Mouse (Mus musculus): ENCODE results near the gene Braf. TPM values are rescaled to one million over a fixed set of nuclear protein-coding genes. Genes with fewer than 3 reads are reported as not detected.

Braf gene
- total and polyA plus RNA-seq, 2 experiments from 2014 or later: 17.1 to 48.0 TPM

DNA sequence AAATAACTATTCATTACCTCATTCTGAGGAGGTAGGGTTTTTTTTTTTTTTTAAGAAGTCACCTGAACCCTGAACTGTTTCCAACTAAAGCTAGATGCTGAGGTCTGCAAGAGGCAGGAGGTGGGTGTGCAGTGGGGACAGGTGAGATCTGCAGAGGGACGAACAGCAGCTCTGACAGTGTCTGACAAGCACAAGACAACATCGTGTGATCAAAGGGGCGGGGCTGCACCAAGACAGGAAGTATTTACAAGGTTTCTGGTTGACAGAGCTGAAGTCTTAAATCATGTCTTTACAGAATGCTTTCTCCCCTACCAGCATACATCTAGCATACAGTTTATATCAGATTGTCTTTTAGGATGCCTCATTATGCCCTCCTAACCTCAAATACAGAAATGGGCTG lies 118.4 kb downstream of the Braf start:
- H3K36me3 ChIP-seq (ENCODE audit: insufficient read depth, low read length): peaks cover 5% of the 10 kb centered on the region; the same call in 1 of the 2 replicates
- no peak for TF ChIP-seq CTCF (IDR thresholded peaks at IDR 0.05)
- WGBS: 79% methylated on average over 3 of the region's 3 CpGs
- no peaks in the 10 kb centered on the region for H3K9me3 ChIP-seq (ENCODE audit: low read length)
- no peak overlapping the region for H3K9ac ChIP-seq (replicated peaks; ENCODE audit: low read length, poor library complexity, severe bottlenecking)
- H3K27ac ChIP-seq (ENCODE audit: low read depth, low read length): no peak overlapping the region
- no peak overlapping the region for H3K4me3 ChIP-seq (ENCODE audit: low read depth, low read length)
- no peak for DNase-seq (ENCODE audit: low spot score)
- ATAC-seq (ENCODE audit: low FRiP score): no peak
- no peaks in the 10 kb centered on the region for H3K4me1 ChIP-seq (ENCODE audit: insufficient read depth, low read length)
- H3K4me2 ChIP-seq (ENCODE audit: low read depth, low read length, poor library complexity, severe bottlenecking): no peak overlapping the region
- H3K27me3 ChIP-seq (ENCODE audit: insufficient read depth, low read length): no peaks in the 10 kb centered on the region

DNA sequence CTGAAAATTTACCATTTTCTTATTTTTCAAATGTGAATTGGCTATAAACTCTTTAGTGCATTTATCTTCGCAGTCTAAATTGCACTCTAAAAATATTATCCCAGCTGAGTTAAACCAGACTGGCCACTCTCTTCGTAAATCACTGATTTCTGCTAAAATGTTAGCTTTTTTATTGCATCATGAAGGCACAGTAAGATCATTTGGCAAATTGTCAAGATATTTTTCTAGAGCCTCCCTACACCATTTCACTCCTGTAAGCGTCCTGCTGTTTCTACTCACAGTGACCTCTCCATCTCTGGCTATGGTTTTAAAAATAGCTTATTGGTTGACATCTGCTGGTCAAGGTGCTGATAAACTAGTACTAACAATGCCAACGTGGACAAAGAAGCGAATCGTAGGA lies 119.2 kb downstream of the Braf start:
- H3K9ac ChIP-seq (replicated peaks; ENCODE audit: low read length, poor library complexity, severe bottlenecking): no peak overlapping the region
- WGBS: 87% methylated on average over 6 of the region's 6 CpGs
- H3K4me2 ChIP-seq (ENCODE audit: low read depth, low read length, poor library complexity, severe bottlenecking): no peak overlapping the region
- no peaks in the 10 kb centered on the region for H3K9me3 ChIP-seq (ENCODE audit: low read length)
- no peaks in the 10 kb centered on the region for H3K4me1 ChIP-seq (ENCODE audit: insufficient read depth, low read length)
- H3K36me3 ChIP-seq (ENCODE audit: insufficient read depth, low read length): peaks cover 5% of the 10 kb centered on the region; the same call in 1 of the 2 replicates
- H3K27ac ChIP-seq (ENCODE audit: low read depth, low read length): no peak overlapping the region
- H3K27me3 ChIP-seq (ENCODE audit: insufficient read depth, low read length): no peaks in the 10 kb centered on the region
- DNase-seq (ENCODE audit: low spot score): no peak
- ATAC-seq (ENCODE audit: low FRiP score): no peak
- TF ChIP-seq CTCF (IDR thresholded peaks at IDR 0.05): no peak
- H3K4me3 ChIP-seq (ENCODE audit: low read depth, low read length): no peak overlapping the region

DNA sequence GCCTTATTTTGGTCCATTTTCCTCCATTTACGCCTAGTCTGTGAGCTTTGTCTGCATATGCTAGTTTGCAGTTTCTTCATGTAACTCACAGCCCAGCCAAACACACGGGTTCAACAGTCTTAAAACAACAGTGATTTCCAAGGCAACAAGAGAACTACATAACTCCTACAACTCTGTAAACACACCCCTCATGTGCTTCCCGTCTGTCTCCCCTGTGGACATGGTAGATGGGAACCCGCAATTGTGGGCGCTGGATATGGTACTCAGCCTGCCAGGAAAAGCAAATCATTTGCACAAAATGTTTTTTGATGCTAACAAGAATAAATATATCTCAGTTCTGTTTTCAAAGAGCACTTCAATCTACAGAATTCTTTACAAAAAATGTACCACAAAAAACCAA lies 120.7 kb downstream of the Braf start:
- no peak for TF ChIP-seq CTCF (IDR thresholded peaks at IDR 0.05)
- H3K9ac ChIP-seq (replicated peaks; ENCODE audit: low read length, poor library complexity, severe bottlenecking): no peak overlapping the region
- DNase-seq (ENCODE audit: low spot score) (no peak), ATAC-seq (ENCODE audit: low FRiP score) (no peak)
- peaks cover 14% of the 10 kb centered on the region for H3K36me3 ChIP-seq (ENCODE audit: insufficient read depth, low read length)
- no peaks in the 10 kb centered on the region for H3K9me3 ChIP-seq (ENCODE audit: low read length)
- no peaks in the 10 kb centered on the region for H3K4me1 ChIP-seq (ENCODE audit: insufficient read depth, low read length)
- H3K27me3 ChIP-seq (ENCODE audit: insufficient read depth, low read length): no peaks in the 10 kb centered on the region
- 86% methylated on average over 5 of the region's 5 CpGs for WGBS
- no peak overlapping the region for H3K4me2 ChIP-seq (ENCODE audit: low read depth, low read length, poor library complexity, severe bottlenecking)
- no peak overlapping the region for H3K27ac ChIP-seq (ENCODE audit: low read depth, low read length)
- no peak overlapping the region for H3K4me3 ChIP-seq (ENCODE audit: low read depth, low read length)

DNA sequence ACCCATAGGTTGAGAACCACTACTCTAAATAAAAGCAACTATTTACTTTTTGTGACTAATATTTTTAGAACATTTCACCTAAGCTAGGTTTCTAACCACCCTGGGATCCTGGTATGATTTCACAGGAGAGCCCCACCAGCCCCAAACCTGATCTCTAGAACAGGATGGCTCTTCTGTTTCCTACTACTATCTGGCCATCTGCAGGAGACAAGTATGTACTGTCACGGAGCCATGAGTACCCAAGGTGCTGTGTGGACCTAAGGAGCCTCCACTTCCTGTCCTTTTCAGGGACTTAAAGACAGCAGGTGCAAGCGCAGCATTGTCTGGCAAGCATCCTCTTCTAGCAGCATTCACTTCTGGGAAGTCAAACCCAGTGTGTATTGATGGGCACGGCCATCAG lies 123.4 kb downstream of the Braf start:
- Histone ChIP-seq H3K4me1 (ENCODE audit: insufficient read depth, low read length) (no peaks in the 10 kb centered on the region), H3K9ac (replicated peaks; ENCODE audit: low read length, poor library complexity, severe bottlenecking) (no peak overlapping the region), H3K36me3 (ENCODE audit: insufficient read depth, low read length) (peaks cover 30% of the 10 kb centered on the region), H3K27ac (ENCODE audit: low read depth, low read length) (no peak overlapping the region), H3K4me3 (ENCODE audit: low read depth, low read length) (no peak overlapping the region), H3K9me3 (ENCODE audit: low read length) (no peaks in the 10 kb centered on the region), H3K27me3 (ENCODE audit: insufficient read depth, low read length) (no peaks in the 10 kb centered on the region), H3K4me2 (ENCODE audit: low read depth, low read length, poor library complexity, severe bottlenecking) (no peak overlapping the region)
- no peak for TF ChIP-seq CTCF (IDR thresholded peaks at IDR 0.05)
- 88% methylated on average over 3 of the region's 3 CpGs for WGBS
- no peak for ATAC-seq (ENCODE audit: low FRiP score)
- no peak for DNase-seq (ENCODE audit: low spot score)

DNA sequence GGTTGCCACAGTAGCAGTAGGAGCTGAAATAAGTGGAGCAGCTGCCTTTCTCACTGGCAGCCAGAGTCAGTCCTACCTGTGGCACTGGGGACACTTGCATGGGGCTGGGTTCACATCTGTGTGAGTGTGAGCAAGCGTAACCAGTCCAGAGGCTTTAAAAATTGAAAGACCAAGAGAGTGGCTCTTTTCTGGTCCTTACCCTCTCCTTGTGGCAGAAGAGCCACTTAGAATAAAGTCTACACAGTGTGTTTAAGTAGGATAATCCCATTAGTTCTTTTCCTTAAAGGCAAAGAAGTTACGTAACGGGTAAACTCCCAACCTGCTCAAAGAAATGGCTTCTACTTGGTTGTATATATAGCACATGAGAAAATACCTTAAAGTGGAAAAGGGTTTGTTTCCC lies 124.4 kb downstream of the Braf start:
- H3K27ac ChIP-seq (ENCODE audit: low read depth, low read length): no peak overlapping the region
- no peak overlapping the region for H3K9ac ChIP-seq (replicated peaks; ENCODE audit: low read length, poor library complexity, severe bottlenecking)
- H3K4me2 ChIP-seq (ENCODE audit: low read depth, low read length, poor library complexity, severe bottlenecking): no peak overlapping the region
- ATAC-seq (ENCODE audit: low FRiP score) (no peak), DNase-seq (ENCODE audit: low spot score) (no peak)
- H3K4me3 ChIP-seq (ENCODE audit: low read depth, low read length): no peak overlapping the region
- TF ChIP-seq CTCF (IDR thresholded peaks at IDR 0.05): no peak
- no peaks in the 10 kb centered on the region for H3K4me1 ChIP-seq (ENCODE audit: insufficient read depth, low read length)
- H3K36me3 ChIP-seq (ENCODE audit: insufficient read depth, low read length): peaks cover 33% of the 10 kb centered on the region
- H3K27me3 ChIP-seq (ENCODE audit: insufficient read depth, low read length): no peaks in the 10 kb centered on the region
- whole genome bisulfite sequencing: 89% methylated on average over 3 of the region's 3 CpGs
- no peaks in the 10 kb centered on the region for H3K9me3 ChIP-seq (ENCODE audit: low read length)

DNA sequence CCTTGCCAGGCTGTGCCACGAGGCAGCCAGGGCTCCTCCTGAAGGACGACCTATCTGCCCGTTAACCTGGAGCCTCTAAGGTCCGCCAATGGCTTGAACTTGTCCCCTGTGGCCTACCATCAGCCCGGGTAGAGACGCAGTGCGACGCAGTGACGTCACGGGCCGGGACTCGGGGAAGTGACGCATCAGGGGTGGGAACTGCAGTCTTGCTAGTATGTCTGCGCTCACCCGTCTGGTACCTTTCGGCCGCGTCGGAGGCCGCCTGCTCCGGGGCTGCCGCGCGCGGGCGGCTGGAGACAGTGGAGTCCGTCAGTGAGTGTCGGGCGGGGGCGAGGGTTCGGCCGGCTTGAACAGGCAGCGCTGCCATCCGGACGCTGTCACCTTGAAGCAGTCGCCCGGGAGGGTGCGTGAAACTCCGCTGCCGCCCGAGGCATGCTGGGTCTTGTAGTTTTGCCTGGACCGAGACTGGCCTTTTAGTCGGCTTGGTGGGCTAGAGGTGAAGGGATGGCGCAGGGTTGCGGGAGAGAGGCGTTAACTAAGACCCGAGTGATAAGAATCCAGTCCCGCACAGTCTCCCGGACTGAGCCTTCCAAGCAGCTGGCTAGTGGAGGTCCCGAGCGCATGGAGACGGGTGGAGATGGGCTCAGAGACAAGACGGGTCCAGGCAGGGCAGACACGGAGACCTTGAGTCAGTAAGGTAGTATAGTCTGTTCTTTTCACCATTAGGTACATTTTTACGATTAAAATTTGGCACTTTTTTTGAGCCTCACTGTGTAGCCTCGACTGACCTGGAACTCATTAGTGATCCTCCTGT lies 132.7 kb downstream of the Braf start, which contains the start of gene Ndufb2:
Gene Ndufb2 (plus strand): TSS at position 174 of the 814 bp plus-strand sequence.
- peak within 1 kb of the TSS; percentile 89 for H3K27ac ChIP-seq (ENCODE audit: low read depth, low read length)
- H3K9ac ChIP-seq (replicated peaks; ENCODE audit: low read length, poor library complexity, severe bottlenecking): peak within 1 kb of the TSS; percentile 77
- under 1% methylated on average over 56 of the region's 56 CpGs for WGBS
- TF ChIP-seq CTCF (IDR thresholded peaks at IDR 0.05): 0 out of 2 replicates have a peak, but pooled peaks have one; percentile 1
- peaks cover 6% of the 10 kb centered on the region; the same call in 1 of the 2 replicates for H3K4me1 ChIP-seq (ENCODE audit: insufficient read depth, low read length)
- DNase-seq (ENCODE audit: low spot score) (peak; percentile 97), ATAC-seq (ENCODE audit: low FRiP score) (peak; percentile 97)
- no peaks in the 10 kb centered on the region for H3K9me3 ChIP-seq (ENCODE audit: low read length)
- H3K36me3 ChIP-seq (ENCODE audit: insufficient read depth, low read length): peaks cover 23% of the 10 kb centered on the region
- H3K4me2 ChIP-seq (ENCODE audit: low read depth, low read length, poor library complexity, severe bottlenecking): peak within 1 kb of the TSS; percentile 58
- no peaks in the 10 kb centered on the region for H3K27me3 ChIP-seq (ENCODE audit: insufficient read depth, low read length)
- peak within 1 kb of the TSS; percentile 58 for H3K4me3 ChIP-seq (ENCODE audit: low read depth, low read length)
